ENCODE assay signal across 10 mouse cellular contexts in the genomic region with DNA sequence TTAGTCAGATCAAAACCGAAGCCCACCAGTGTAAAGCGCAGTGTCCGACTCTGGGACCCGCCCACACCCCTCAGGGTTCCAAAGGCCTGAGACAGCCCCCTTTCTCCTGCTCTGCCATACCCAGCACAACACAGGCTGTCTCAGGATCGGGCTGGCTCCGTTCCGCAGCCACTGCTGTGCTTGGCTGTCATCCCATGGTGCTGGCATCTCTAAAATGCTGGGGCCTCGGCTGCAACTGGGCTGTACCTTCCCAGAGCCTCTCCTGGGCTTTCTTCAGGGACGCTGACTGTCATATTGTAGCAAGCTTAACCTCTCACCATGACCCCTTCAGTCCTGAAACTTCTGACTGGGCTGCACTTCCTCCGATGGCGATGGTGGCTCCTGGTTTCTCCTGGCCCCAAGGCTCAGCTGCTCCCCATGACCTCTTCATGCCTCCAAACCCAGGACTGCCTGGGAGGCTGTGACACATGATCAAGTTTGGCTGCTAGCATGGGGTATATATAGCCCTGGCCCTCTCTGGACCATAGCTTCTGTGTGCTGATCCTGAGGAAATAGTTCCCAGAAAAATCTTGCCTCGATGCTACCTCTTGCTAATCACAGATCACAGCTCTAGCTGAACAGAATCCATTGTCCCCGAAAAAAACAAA. TPM values are rescaled to one million over a fixed set of nuclear protein-coding genes. Genes with fewer than 3 reads are reported as not detected.
DNase-seq lines count a peak whose midpoint lies in the region; ATAC-seq and TF ChIP-seq lines count a peak whose summit lies in the region.
"Had no signal": no experiment of that assay in that cellular context is flagged by ENCODE, and none has a peak within 500 bp of the region (broad histone marks: within the 10 kb centered on the region; RNA-seq: fewer than 3 reads in every experiment).

No protein-coding gene starts in this region.

- H3K4me1 ChIP-seq in heart, adult 2 months (ENCODE audit: control insufficient read depth, insufficient read depth, low read length) = peaks cover 1% of the 10 kb centered on the region
- peaks cover 19% of the 10 kb centered on the region for H3K4me1 ChIP-seq in heart, embryonic 12.5 days (replicated peaks)
- H3K4me1 ChIP-seq in heart, embryonic 13.5 days = peaks cover 19% of the 10 kb centered on the region
- H3K4me1 ChIP-seq: limb, embryonic 12.5 days had no signal

- H3K4me3 ChIP-seq in heart, adult 2 months = peak overlapping the region; percentile 8
- no peak overlapping the region for H3K4me3 ChIP-seq in heart, embryonic 12.5 days
- H3K4me3 ChIP-seq in heart, embryonic 13.5 days = no peak overlapping the region
- H3K4me3 ChIP-seq: limb, embryonic 12.5 days had no signal

- no peaks in the 10 kb centered on the region for H3K27me3 ChIP-seq in heart, adult 2 months (ENCODE audit: control insufficient read depth, insufficient read depth, low read length)
- H3K27me3 ChIP-seq in heart, embryonic 12.5 days (replicated peaks) = no peaks in the 10 kb centered on the region
- H3K27me3 ChIP-seq in heart, embryonic 13.5 days (replicated peaks) = no peaks in the 10 kb centered on the region; the same call in 1 of the 2 replicates
- H3K27me3 ChIP-seq: limb, embryonic 12.5 days had no signal

- no peak for TF ChIP-seq CTCF in heart, adult 2 months (IDR thresholded peaks at IDR 0.05)

- H3K27ac ChIP-seq in heart, adult 2 months = peak overlapping the region; percentile 84
- H3K27ac ChIP-seq in heart, embryonic 12.5 days (ENCODE audit: poor library complexity, severe bottlenecking) = no peak overlapping the region
- peak overlapping the region; percentile 62; the same call in 1 of the 2 replicates for H3K27ac ChIP-seq in heart, embryonic 13.5 days (replicated peaks)
- H3K27ac ChIP-seq: limb, embryonic 12.5 days had no signal

- WGBS in heart, adult 2 months = 42% methylated on average over 13 of the region's 13 CpGs
- WGBS in heart, embryonic 12.5 days = 67% methylated on average over 13 of the region's 13 CpGs
- WGBS in heart, embryonic 13.5 days = 71% methylated on average over 13 of the region's 13 CpGs

- TF ChIP-seq EP300 in heart, adult 2 months (IDR thresholded peaks at IDR 0.05; ENCODE audit: insufficient read depth, low read depth, low read length) = 0 out of 2 replicates have a peak, but pooled peaks have one; percentile 10

- peak; percentile 65 to 76 for DNase-seq in heart, adult 2 months
- DNase-seq in ES-CJ7 (ENCODE audit: low read depth, low spot score) = peak; percentile 37
- peak; percentile 89 for DNase-seq in cerebellum, adult 8-10 months
- no peak for DNase-seq in thymus, postnatal 0 days (ENCODE audit: low spot score)
- no peak for DNase-seq in thymus, postnatal 14 days
- DNase-seq in thymus, postnatal 10 days (ENCODE audit: low spot score in 2 of 2) = no peak

- H3K79me2 ChIP-seq in heart, adult 2 months (replicated peaks; ENCODE audit: control insufficient read depth, insufficient read depth, low read length) = no peaks in the 10 kb centered on the region

- intact Hi-C loops in heart, adult 2 months (cut with DNase I) = loop anchor here (5.0 kb wide), 1 partner anchor 77 kb away; no protein-coding TSS in a partner anchor

- H3K9ac ChIP-seq in heart, adult 2 months (ENCODE audit: low read depth, low read length) = peak overlapping the region; percentile 22; the same call in 1 of the 2 replicates
- no peak overlapping the region for H3K9ac ChIP-seq in heart, embryonic 12.5 days
- peak overlapping the region; percentile 40; the same call in 1 of the 2 replicates for H3K9ac ChIP-seq in heart, embryonic 13.5 days
- H3K9ac ChIP-seq: limb, embryonic 12.5 days had no signal

- no peak; the same call in 1 of the 2 replicates for TF ChIP-seq POLR2A in heart, adult 2 months (IDR thresholded peaks at IDR 0.05; ENCODE audit: insufficient read depth, low read depth, low read length)

- no peak for ATAC-seq in heart, embryonic 12.5 days (ENCODE audit: insufficient number of reproducible peaks, low FRiP score)
- ATAC-seq in heart, embryonic 13.5 days (ENCODE audit: extremely low read depth, insufficient number of reproducible peaks, low FRiP score, low TSS enrichment) = no peak

- no peak overlapping the region for H3K4me2 ChIP-seq in heart, embryonic 12.5 days
- H3K4me2 ChIP-seq in heart, embryonic 13.5 days = peak overlapping the region; percentile 20; the same call in 1 of the 2 replicates
- H3K4me2 ChIP-seq: limb, embryonic 12.5 days had no signal

- H3K36me3 ChIP-seq in heart, adult 2 months (ENCODE audit: control insufficient read depth, insufficient read depth, low read length) = no peaks in the 10 kb centered on the region
- no peaks in the 10 kb centered on the region for H3K36me3 ChIP-seq in heart, embryonic 12.5 days
- H3K36me3 ChIP-seq in heart, embryonic 13.5 days = no peaks in the 10 kb centered on the region
- H3K36me3 ChIP-seq: limb, embryonic 12.5 days had no signal

- no peaks in the 10 kb centered on the region for H3K9me3 ChIP-seq in heart, embryonic 12.5 days (replicated peaks)
- no peaks in the 10 kb centered on the region for H3K9me3 ChIP-seq in heart, embryonic 13.5 days

RNA-seq across cellular contexts. Expression of gene Kcnj12, which starts 37.3 kb away (rescaled TPM):
- 10 to 100 TPM; 26.7 to 35.7 TPM for total RNA-seq in heart, adult 2 months (2021)
- polyA plus RNA-seq in heart, adult 2 months (2012; rRNA removed) = 29.5 and 42.6 TPM in 2 replicates
- 3.8 and 4.3 TPM in 2 replicates for polyA plus RNA-seq in heart, embryonic 12.5 days (2016; fragmentation: Nextera tagmentation; extraction: Ambion mirVana)
- 2.6 and 3.0 TPM in 2 replicates for polyA plus RNA-seq in heart, embryonic 13.5 days (2015; fragmentation: Nextera tagmentation; extraction: Ambion mirVana)
- 0.05 and 0.10 TPM in 2 replicates for polyA plus RNA-seq in thymus, postnatal 0 days (2015; fragmentation: Nextera tagmentation; extraction: Ambion mirVana)
- total RNA-seq: hematopoietic stem cell, adult 5-6 weeks had no signal

RNA-seq across cellular contexts. Expression of gene Map2k3, which starts 53.2 kb away (rescaled TPM):
- total RNA-seq in heart, adult 2 months (2021) = 10 to 100 TPM; 71.1 to 79.3 TPM
- 56.5 and 56.7 TPM in 2 replicates for polyA plus RNA-seq in heart, adult 2 months (2012; rRNA removed)
- polyA plus RNA-seq in heart, embryonic 12.5 days (2016; fragmentation: Nextera tagmentation; extraction: Ambion mirVana) = 77.6 and 78.5 TPM in 2 replicates
- polyA plus RNA-seq in heart, embryonic 13.5 days (2015; fragmentation: Nextera tagmentation; extraction: Ambion mirVana) = 73.6 and 78.1 TPM in 2 replicates
- polyA plus RNA-seq in thymus, postnatal 0 days (2015; fragmentation: Nextera tagmentation; extraction: Ambion mirVana) = 70.5 and 73.5 TPM in 2 replicates

Comparison
In these comparisons a context has a peak if more than half of its experiments do, and no peak if none do; other contexts are left out.
1. DNase-seq: peak in heart, adult 2 months (2 of 2), ES-CJ7 (single experiment) and cerebellum, adult 8-10 months (single experiment); none in thymus, postnatal 0 days (single experiment), thymus, postnatal 14 days (single experiment) and thymus, postnatal 10 days (0 of 2).